Mouse (Mus musculus) brain, embryonic 14.5 days (tissue): ENCODE measurements around the gene Spock1.

Source experiments
- CTCF ChIP-seq: fragments of 200-500 bp; IDR thresholded peaks from 2 replicates; pipeline ENCODE4 v1.5.1; 2012; ENCODE audit warnings: inconsistent platforms, mild to moderate bottlenecking, moderate library complexity, borderline replicate concordance; ENCODE audit not compliant: insufficient read depth, insufficient read length; ENCODE audit errors: extremely low read depth
- POLR2A ChIP-seq: fragments of 200-500 bp; IDR thresholded peaks from 2 replicates; pipeline ENCODE4 v1.6.1; 2012; ENCODE audit warnings: mild to moderate bottlenecking, inconsistent platforms, borderline replicate concordance; ENCODE audit not compliant: poor library complexity, insufficient read depth, insufficient read length, severe bottlenecking; ENCODE audit errors: extremely low read depth

DNA sequence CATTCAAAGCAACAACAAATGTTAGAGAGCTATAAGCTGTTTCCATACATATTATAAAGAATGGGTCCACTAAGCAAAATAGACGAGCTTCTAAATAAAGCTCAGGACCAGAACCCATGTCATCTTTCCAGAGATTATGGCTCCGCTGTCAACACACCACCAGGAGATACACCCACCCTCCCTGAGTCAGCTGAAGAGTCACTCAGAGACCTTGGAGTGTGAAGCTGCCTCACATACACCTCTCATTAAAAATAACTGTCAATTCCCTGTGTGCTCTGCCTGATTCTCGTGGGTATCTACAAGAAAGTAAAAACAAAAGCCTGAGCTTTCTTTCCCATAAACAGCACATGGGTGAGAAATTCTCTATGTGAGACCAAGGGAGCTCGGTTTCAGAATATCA lies 43.1 kb downstream of the Spock1 start:
- no peak for TF ChIP-seq CTCF
- TF ChIP-seq POLR2A = no peak
